Mouse (Mus musculus) heart, embryonic 14.5 days (tissue): ENCODE results near the gene Radil. TPM values are rescaled to one million over a fixed set of nuclear protein-coding genes. Genes with fewer than 3 reads are reported as not detected.

Source experiments
- polyA plus RNA-seq: library from polyadenylated mRNA; unstranded; fragments of >200 nt; fragmentation: Nextera tagmentation; extraction: Ambion mirVana; gene quantifications from 2 replicates; pipeline ENCODE4 v1.2.1, GENCODE M21; 2014

Gene Radil
- polyA plus RNA-seq, 1 experiment from 2014 or later: 12.1 TPM

Other genes with a start within 250 kb of the Radil start
- gene Foxk1, start 149.6 kb downstream of the Radil start, polyA plus RNA-seq: 3.9 and 5.3 TPM in 2 replicates
- 6.0 and 6.3 TPM in 2 replicates for gene Ap5z1, start 87.2 kb downstream of the Radil start, polyA plus RNA-seq
- 0.31 TPM in 2 replicates for gene Papolb, start 21.0 kb downstream of the Radil start, polyA plus RNA-seq
- gene Mmd2, start 57.7 kb upstream of the Radil start, polyA plus RNA-seq: 0.38 TPM in 1 of 2 replicates, not detected in the other
- gene Wipi2, start 76.6 kb upstream of the Radil start, polyA plus RNA-seq: 28.7 and 31.8 TPM in 2 replicates
- gene Slc29a4, start 141.4 kb upstream of the Radil start, polyA plus RNA-seq: 1.0 and 1.7 TPM in 2 replicates